Mouse (Mus musculus) urinary bladder, adult 18-20 months (tissue): ENCODE data around the gene Fmnl2.

Source experiments
- DNase-seq, 2 experiments: peaks; one replicate each; pipeline ENCODE4 v3.0.0; 2022; ENCODE audit warnings: low spot score in 2 of 2, mixed read lengths in 2 of 2

Fmnl2 gene

DNA sequence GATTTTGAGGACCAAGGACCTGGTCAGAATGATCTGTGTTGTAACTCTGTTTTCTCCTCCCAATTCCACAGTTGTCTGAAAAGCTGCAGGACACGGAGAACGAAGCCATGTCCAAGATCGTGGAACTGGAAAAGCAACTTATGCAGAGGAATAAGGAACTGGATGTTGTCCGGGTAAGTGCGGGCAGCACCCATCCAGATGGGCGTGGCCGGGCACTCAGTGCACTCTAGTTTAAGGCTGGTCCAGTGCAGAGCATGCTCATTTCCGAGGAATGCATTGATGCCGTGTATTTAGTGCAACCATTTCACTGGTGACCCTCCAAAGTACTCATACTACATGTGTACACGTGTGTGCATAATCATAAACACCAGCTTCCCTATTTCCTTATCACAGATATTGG is 247.7 kb downstream of the Fmnl2 start:
- no peak for DNase-seq

GRCm38 (mm10) chr2:53106056-53106455 is 248.4 kb downstream of the Fmnl2 start:
- DNase-seq = no peak

GRCm38 (mm10) chr2:53106472-53106871 is 248.8 kb downstream of the Fmnl2 start:
- no peak for DNase-seq

DNA sequence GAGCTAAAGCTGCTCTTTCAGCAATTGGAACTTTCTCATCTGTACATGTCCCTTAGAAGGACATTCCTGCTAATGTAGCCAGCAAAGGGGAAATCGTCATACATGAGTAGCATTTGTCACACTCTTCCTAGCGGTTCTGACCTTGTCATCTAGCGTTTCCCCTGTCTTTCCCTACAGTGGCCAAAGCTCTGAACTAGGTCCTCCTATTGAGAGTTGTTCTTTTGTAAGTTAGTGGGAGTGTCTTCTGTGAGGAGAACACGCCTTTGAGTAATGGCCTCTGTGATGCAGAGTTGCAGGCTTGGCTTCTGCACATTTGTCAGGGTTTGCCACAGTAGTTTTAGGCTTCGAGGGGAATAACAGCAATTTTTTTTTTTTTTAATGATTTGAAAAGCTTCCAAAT is 250.9 kb downstream of the Fmnl2 start:
- no peak for DNase-seq

GRCm38 (mm10) chr2:53121797-53122196 is 264.1 kb downstream of the Fmnl2 start:
- DNase-seq = no peak

- no peak for DNase-seq
These were observed 268.3 kb downstream of the Fmnl2 start for GRCm38 (mm10) chr2:53125998-53126397.

- no peak for DNase-seq
These were observed 271.4 kb downstream of the Fmnl2 start for GRCm38 (mm10) chr2:53129070-53129469.

- DNase-seq = no peak
These were observed 273.9 kb downstream of the Fmnl2 start for GRCm38 (mm10) chr2:53131567-53131966.

DNA sequence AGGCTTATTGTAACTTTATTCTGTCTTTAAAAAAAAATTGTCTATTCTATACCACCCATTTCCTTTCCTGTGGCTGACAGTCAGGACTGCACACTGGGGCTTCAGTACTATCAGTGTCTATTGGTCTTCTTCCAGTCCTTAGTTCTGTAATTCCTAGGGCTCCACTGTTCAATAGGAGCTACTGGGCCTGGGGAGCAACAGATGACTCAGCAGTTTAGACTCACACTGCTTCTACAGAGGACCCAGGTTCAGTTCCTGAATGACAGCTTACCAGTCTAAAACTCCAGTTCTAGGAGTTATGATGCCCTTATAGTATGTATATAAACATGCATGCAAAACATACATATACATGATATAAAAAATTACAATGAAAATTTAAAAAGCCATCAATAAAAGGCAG is 289.2 kb downstream of the Fmnl2 start:
- no peak for DNase-seq

- no peak for DNase-seq
These were observed 316.3 kb downstream of the Fmnl2 start for GRCm38 (mm10) chr2:53173966-53174365.

DNA sequence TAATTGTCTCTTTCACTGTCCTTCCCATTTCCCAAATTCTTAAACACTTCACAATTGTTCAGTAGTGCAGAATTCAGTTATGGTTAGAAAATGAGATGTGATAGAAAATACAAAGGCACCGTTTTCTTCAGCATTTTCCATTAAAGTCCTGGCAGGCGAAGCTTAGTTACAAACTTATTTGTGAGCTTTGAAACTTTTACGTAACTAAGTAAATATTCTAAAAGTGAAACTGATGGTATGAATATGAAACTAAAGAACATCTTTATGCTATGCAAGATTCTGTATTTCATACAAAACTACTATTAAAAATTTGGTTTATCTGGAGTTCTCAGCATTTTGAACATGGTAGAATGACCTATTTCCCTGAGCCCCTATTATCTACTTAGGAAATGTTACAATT is 321.3 kb downstream of the Fmnl2 start:
- DNase-seq = no peak

GRCm38 (mm10) chr2:53179876-53180275 is 322.2 kb downstream of the Fmnl2 start:
- no peak for DNase-seq
